Mouse (Mus musculus) natural killer cell, adult 2 months (primary cell): ENCODE results near the gene Arhgef10l.
"Not testable (repeated sequence)": the region's sequence is repeated elsewhere in the genome, so short reads cannot be mapped to it uniquely, and the experiment has no call there.

ENCODE experiments used
- DNase-seq, 2 experiments: peaks; one replicate each; pipeline ENCODE4 v3.0.0; 2022; ENCODE audit warnings: low spot score in 2 of 2

The Arhgef10l gene

GRCm38 (mm10) chr4:140572376-140572775 is 93.4 kb downstream of the Arhgef10l start:
- DNase-seq, result no peak

GRCm38 (mm10) chr4:140569394-140569793 is 96.4 kb downstream of the Arhgef10l start:
- DNase-seq, result peak; percentile 31 to 45

GRCm38 (mm10) chr4:140567911-140568480 is 97.8 kb downstream of the Arhgef10l start:
- DNase-seq, result no peak

- peak; percentile 12 to 58 for DNase-seq
These were observed 99.0 kb downstream of the Arhgef10l start for GRCm38 (mm10) chr4:140566785-140567184.

GRCm38 (mm10) chr4:140564459-140564858 is 101.4 kb downstream of the Arhgef10l start:
- not testable (repeated sequence) for DNase-seq

GRCm38 (mm10) chr4:140562461-140563178 is 103.2 kb downstream of the Arhgef10l start:
- DNase-seq, result no peak

GRCm38 (mm10) chr4:140561744-140562143 is 104.1 kb downstream of the Arhgef10l start:
- DNase-seq, result no peak

- no peak for DNase-seq
These were observed 106.0 kb downstream of the Arhgef10l start for GRCm38 (mm10) chr4:140559862-140560261.

GRCm38 (mm10) chr4:140558193-140558592 is 107.6 kb downstream of the Arhgef10l start:
- DNase-seq, result no peak

- no peak for DNase-seq
These were observed 109.3 kb downstream of the Arhgef10l start for GRCm38 (mm10) chr4:140556561-140556960.

- DNase-seq, result peak; percentile 17 to 62
These were observed 110.5 kb downstream of the Arhgef10l start for GRCm38 (mm10) chr4:140555273-140555672.

- no peak for DNase-seq
These were observed 111.3 kb downstream of the Arhgef10l start for GRCm38 (mm10) chr4:140554552-140554951.

GRCm38 (mm10) chr4:140551766-140552165 is 114.0 kb downstream of the Arhgef10l start:
- no peak for DNase-seq

GRCm38 (mm10) chr4:140550670-140551069 is 115.1 kb downstream of the Arhgef10l start:
- no peak for DNase-seq

GRCm38 (mm10) chr4:140549975-140550374 is 115.8 kb downstream of the Arhgef10l start:
- no peak for DNase-seq

GRCm38 (mm10) chr4:140547488-140547887 is 118.3 kb downstream of the Arhgef10l start:
- DNase-seq, result peak in 1 of 2 experiments; percentile 38

GRCm38 (mm10) chr4:140539125-140539524 is 126.7 kb downstream of the Arhgef10l start:
- peak in 1 of 2 experiments; percentile 14 for DNase-seq

GRCm38 (mm10) chr4:140537561-140538021 is 128.2 kb downstream of the Arhgef10l start:
- no peak for DNase-seq

- no peak for DNase-seq
These were observed 130.5 kb downstream of the Arhgef10l start for GRCm38 (mm10) chr4:140535323-140535722.

GRCm38 (mm10) chr4:140532270-140532669 is 133.5 kb downstream of the Arhgef10l start:
- no peak for DNase-seq

- no peak for DNase-seq
These were observed 134.8 kb downstream of the Arhgef10l start for GRCm38 (mm10) chr4:140531024-140531423.

- DNase-seq, result no peak
These were observed 136.1 kb downstream of the Arhgef10l start for GRCm38 (mm10) chr4:140529735-140530134.

- no peak for DNase-seq
These were observed 137.4 kb downstream of the Arhgef10l start for GRCm38 (mm10) chr4:140528443-140528842.
